Mouse (Mus musculus) brain, embryonic 14.5 days (tissue): ENCODE measurements at regions not wholly inside any gene's neighbourhood (a gene's known extent, or its start where the extent isn't known, plus 50 kb on each side); places are given as distances from the start of the nearest gene placed in this dataset.

Experiments used
- CTCF ChIP-seq: fragments of 200-500 bp; IDR thresholded peaks from 2 replicates; pipeline ENCODE4 v1.5.1; 2012; ENCODE audit warnings: inconsistent platforms, mild to moderate bottlenecking, moderate library complexity, borderline replicate concordance; ENCODE audit not compliant: insufficient read depth, insufficient read length; ENCODE audit errors: extremely low read depth
- POLR2A ChIP-seq: fragments of 200-500 bp; IDR thresholded peaks from 2 replicates; pipeline ENCODE4 v1.6.1; 2012; ENCODE audit warnings: mild to moderate bottlenecking, inconsistent platforms, borderline replicate concordance; ENCODE audit not compliant: poor library complexity, insufficient read depth, insufficient read length, severe bottlenecking; ENCODE audit errors: extremely low read depth

DNA sequence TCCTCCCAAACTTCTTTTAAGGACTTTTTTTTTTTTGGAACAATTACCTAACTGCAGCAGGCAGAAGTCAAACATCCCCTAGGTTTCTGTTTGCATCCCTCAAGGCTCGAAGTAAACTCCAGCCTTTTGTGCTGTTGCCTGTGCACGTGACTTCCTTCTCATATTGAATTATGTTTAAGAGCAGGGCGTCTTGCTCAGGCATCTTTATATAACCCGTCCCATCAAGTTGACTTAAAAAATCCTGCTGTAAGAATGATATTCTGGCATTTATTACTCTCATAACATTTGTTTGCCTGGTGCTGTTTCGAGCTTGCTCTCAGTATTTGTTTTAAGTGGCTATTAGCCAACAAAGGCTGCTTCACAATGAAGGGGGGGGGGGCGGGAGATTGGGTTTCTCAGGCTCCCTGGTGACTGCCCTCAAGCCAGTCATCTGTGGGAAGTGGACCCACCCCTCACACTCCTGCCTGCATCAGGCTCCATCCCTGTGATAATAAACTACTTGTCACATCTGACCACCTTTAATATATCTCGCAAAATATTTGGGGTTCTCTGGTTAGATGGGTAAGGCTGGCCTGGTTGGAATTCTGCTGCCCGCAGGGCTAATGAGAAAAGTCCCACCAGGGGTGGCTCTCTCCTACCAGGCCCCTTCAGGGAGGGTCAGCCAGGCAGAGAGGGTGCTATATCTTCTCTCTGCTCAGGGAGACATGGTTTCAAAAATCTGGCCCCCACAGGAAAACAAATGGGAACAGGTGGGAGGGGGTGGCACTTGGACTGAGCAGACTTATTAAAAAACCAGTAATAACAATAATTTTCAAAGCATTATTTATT, 277.1 kb upstream of the Atp5g3 start:
- TF ChIP-seq CTCF (no peak), POLR2A (no peak)
